In the genomic region with DNA sequence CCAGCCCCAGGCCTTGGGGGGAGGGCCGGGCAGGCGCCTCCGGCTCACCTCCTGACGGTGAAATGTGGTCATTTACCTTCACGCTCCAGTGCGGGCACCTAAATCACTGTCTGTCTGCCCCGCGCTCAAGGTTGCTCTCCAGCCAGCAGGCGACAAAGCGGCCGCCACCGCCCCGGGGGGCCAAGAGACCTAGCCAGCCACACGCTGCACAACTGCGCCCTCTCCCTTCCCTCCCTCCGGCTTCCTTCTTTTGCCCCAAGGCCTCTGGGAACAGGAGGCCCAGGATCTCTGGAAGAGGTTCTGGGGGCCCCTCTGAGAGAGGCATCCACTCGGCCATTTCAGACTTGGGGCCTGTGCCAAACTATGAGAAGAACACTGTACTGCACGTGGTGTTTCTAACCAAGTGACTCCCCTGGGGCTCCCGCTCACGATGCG, we compare ENCODE assay signal across 8 mouse cellular contexts. TPM values are rescaled to one million over a fixed set of nuclear protein-coding genes. Genes with fewer than 3 reads are reported as not detected.
DNase-seq lines count a peak whose midpoint lies in the region; ATAC-seq and TF ChIP-seq lines count a peak whose summit lies in the region.

No protein-coding gene starts in this region.

- 3% methylated on average over 21 of the region's 21 CpGs for WGBS in forebrain, embryonic 13.5 days
- 2% methylated on average over 21 of the region's 21 CpGs for WGBS in kidney, adult 2 months
- under 1% methylated on average over 21 of the region's 21 CpGs for WGBS in neural tube, embryonic 11.5 days

- H3K27me3 ChIP-seq in forebrain, embryonic 13.5 days: peaks cover 89% of the 10 kb centered on the region
- H3K27me3 ChIP-seq in kidney, adult 2 months (replicated peaks; ENCODE audit: control insufficient read depth, insufficient read depth, low read length): no peaks in the 10 kb centered on the region; the same call in 1 of the 2 replicates
- peaks cover 4% of the 10 kb centered on the region; the same call in 1 of the 2 replicates for H3K27me3 ChIP-seq in neural tube, embryonic 11.5 days (ENCODE audit: control insufficient read depth, insufficient read depth, low read length)

- ATAC-seq in forebrain, embryonic 13.5 days: no peak
- ATAC-seq in neural tube, embryonic 11.5 days (ENCODE audit: insufficient read depth, low FRiP score, low TSS enrichment): peak; percentile 48; the same call in 1 of the 2 replicates

- peak; percentile 18 for DNase-seq in right cerebral cortex, postnatal 4 days
- no peak for DNase-seq in right cerebral cortex, adult 2 months (ENCODE audit: low spot score in 2 of 2)
- DNase-seq in kidney, adult 2 months: peak; percentile 70
- DNase-seq in neural tube, embryonic 11.5 days (ENCODE audit: low spot score): peak; percentile 75
- DNase-seq in B cell, adult 2 months: no peak
- no peak for DNase-seq in gastrocnemius, postnatal 10 days
- DNase-seq in spleen, postnatal 36 days (ENCODE audit: low spot score in 2 of 2): no peak

- no peak overlapping the region for H3K4me3 ChIP-seq in forebrain, embryonic 13.5 days
- no peak overlapping the region for H3K4me3 ChIP-seq in kidney, adult 2 months (ENCODE audit: insufficient read depth, low read depth, low read length)
- no peak overlapping the region for H3K4me3 ChIP-seq in neural tube, embryonic 11.5 days (ENCODE audit: low read depth, low read length)

- peak overlapping the region; percentile 36 for H3K4me2 ChIP-seq in forebrain, embryonic 13.5 days
- peak overlapping the region; percentile 25; the same call in 1 of the 2 replicates for H3K4me2 ChIP-seq in neural tube, embryonic 11.5 days (ENCODE audit: low read depth)

- H3K9ac ChIP-seq in forebrain, embryonic 13.5 days: no peak overlapping the region
- H3K9ac ChIP-seq in neural tube, embryonic 11.5 days (ENCODE audit: low read length): no peak overlapping the region

- no peaks in the 10 kb centered on the region for H3K36me3 ChIP-seq in forebrain, embryonic 13.5 days (ENCODE audit: poor library complexity, severe bottlenecking)
- no peaks in the 10 kb centered on the region for H3K36me3 ChIP-seq in kidney, adult 2 months (ENCODE audit: control insufficient read depth, insufficient read depth, low read length)
- no peaks in the 10 kb centered on the region for H3K36me3 ChIP-seq in neural tube, embryonic 11.5 days (ENCODE audit: control insufficient read depth, insufficient read depth, low read length)

- no peaks in the 10 kb centered on the region for H3K9me3 ChIP-seq in forebrain, embryonic 13.5 days (replicated peaks)
- H3K9me3 ChIP-seq in neural tube, embryonic 11.5 days (ENCODE audit: control insufficient read depth, low read length): no peaks in the 10 kb centered on the region

- TF ChIP-seq CTCF in kidney, adult 2 months (conservative IDR thresholded peaks at IDR 0.05; ENCODE audit: insufficient read depth, insufficient read length, low read depth, low read length): no peak

- no peak overlapping the region for H3K27ac ChIP-seq in forebrain, embryonic 13.5 days
- no peak overlapping the region for H3K27ac ChIP-seq in kidney, adult 2 months (ENCODE audit: insufficient read depth, low read depth, low read length)
- peak overlapping the region; percentile 5; the same call in 1 of the 2 replicates for H3K27ac ChIP-seq in neural tube, embryonic 11.5 days (ENCODE audit: low read depth, low read length)

- no peak for TF ChIP-seq POLR2A in kidney, adult 2 months (IDR thresholded peaks at IDR 0.05; ENCODE audit: low read depth, low read length)

- H3K4me1 ChIP-seq in forebrain, embryonic 13.5 days: peaks cover 53% of the 10 kb centered on the region
- H3K4me1 ChIP-seq in kidney, adult 2 months (ENCODE audit: control insufficient read depth, insufficient read depth, low read length): peaks cover 3% of the 10 kb centered on the region; the same call in 1 of the 2 replicates
- peaks cover 13% of the 10 kb centered on the region for H3K4me1 ChIP-seq in neural tube, embryonic 11.5 days (ENCODE audit: control insufficient read depth, insufficient read depth, low read length)

RNA-seq across cellular contexts. Expression of gene Mrm1, which starts 54.8 kb away (rescaled TPM):
- polyA plus RNA-seq in forebrain, embryonic 13.5 days (2015; fragmentation: Nextera tagmentation; extraction: Ambion mirVana): 8.9 and 12.3 TPM in 2 replicates
- 9.3 and 10.3 TPM in 2 replicates for polyA plus RNA-seq in kidney, adult 2 months (2012; rRNA removed)
- polyA plus RNA-seq in neural tube, embryonic 11.5 days (2014; fragmentation: Nextera tagmentation; extraction: Ambion mirVana): 11.0 and 14.0 TPM in 2 replicates
- total RNA-seq in gastrocnemius, postnatal 10 days (2021): 1 to 10 TPM; 3.8 to 4.9 TPM

Comparison
In these comparisons a context has a peak if more than half of its experiments do, and no peak if none do; other contexts are left out.
1. DNase-seq: peak in right cerebral cortex, postnatal 4 days (single experiment), kidney, adult 2 months (single experiment) and neural tube, embryonic 11.5 days (single experiment); none in right cerebral cortex, adult 2 months (0 of 2), B cell, adult 2 months (0 of 2), gastrocnemius, postnatal 10 days (single experiment) and spleen, postnatal 36 days (0 of 2).